Mouse (Mus musculus) testis, adult 2 months (tissue): ENCODE data around the gene Tecta.

ENCODE experiments used
- CTCF ChIP-seq: fragments of 200-500 bp; IDR thresholded peaks from 2 replicates; pipeline ENCODE4 v1.5.1; 2012; ENCODE audit warnings: low read depth, mild to moderate bottlenecking, inconsistent platforms, low read length, moderate library complexity; ENCODE audit not compliant: control insufficient read depth, insufficient read depth, insufficient replicate concordance
- POLR2A ChIP-seq: fragments of 200-500 bp; IDR thresholded peaks from 2 replicates; pipeline ENCODE4 v1.6.1; 2012; ENCODE audit warnings: low read depth, mild to moderate bottlenecking, inconsistent platforms, low read length, moderate library complexity; ENCODE audit not compliant: control insufficient read depth

GRCm38 (mm10) chr9:42415184-42415583 lies 15.5 kb upstream of the Tecta start:
- TF ChIP-seq POLR2A (no peak), CTCF (no peak)
